Mouse (Mus musculus): ENCODE data around the gene Ino80e. TPM values are rescaled to one million over a fixed set of nuclear protein-coding genes. Genes with fewer than 3 reads are reported as not detected.

The Ino80e gene
- total RNA-seq, 4 experiments from 2014 or later, result 10.0 to 11.1 (median 10.5) TPM

- DNase-seq (ENCODE audit: low spot score in 2 of 2), result no peak
Observed at GRCm38 (mm10) chr7:126856741-126857420, 5.3 kb downstream of the Ino80e start.

- no peak for DNase-seq (ENCODE audit: low spot score in 2 of 2)
Observed at GRCm38 (mm10) chr7:126855641-126856040, 6.5 kb downstream of the Ino80e start.

- DNase-seq (ENCODE audit: low spot score in 2 of 2), result no peak
Observed at GRCm38 (mm10) chr7:126853454-126853853, 8.7 kb downstream of the Ino80e start.

- DNase-seq (ENCODE audit: low spot score in 2 of 2), result no peak
Observed at GRCm38 (mm10) chr7:126851192-126851591, 11.0 kb downstream of the Ino80e start.

GRCm38 (mm10) chr7:126850161-126850560 lies 12.0 kb downstream of the Ino80e start:
- no peak for DNase-seq (ENCODE audit: low spot score in 2 of 2)

GRCm38 (mm10) chr7:126848794-126849193 lies 13.4 kb downstream of the Ino80e start:
- no peak for DNase-seq (ENCODE audit: low spot score in 2 of 2)

- no peak for DNase-seq (ENCODE audit: low spot score in 2 of 2)
Observed at GRCm38 (mm10) chr7:126847421-126848398, 14.5 kb downstream of the Ino80e start.

GRCm38 (mm10) chr7:126847116-126847420 lies 15.1 kb downstream of the Ino80e start, which contains the start of gene Doc2a:
TSS of gene Doc2a (plus strand) at chr7:126847416.
- no peak for DNase-seq (ENCODE audit: low spot score in 2 of 2)

- DNase-seq (ENCODE audit: low spot score in 2 of 2), result no peak
Observed at GRCm38 (mm10) chr7:126845516-126845915, 16.7 kb downstream of the Ino80e start.

- DNase-seq (ENCODE audit: low spot score in 2 of 2), result no peak
Observed at GRCm38 (mm10) chr7:126843276-126843675, 18.9 kb downstream of the Ino80e start.

- no peak for DNase-seq (ENCODE audit: low spot score in 2 of 2)
Observed at GRCm38 (mm10) chr7:126833294-126833693, 28.9 kb downstream of the Ino80e start.

- peak; percentile 50 to 58 for DNase-seq (ENCODE audit: low spot score in 2 of 2)
Observed at GRCm38 (mm10) chr7:126832036-126832598, 30.1 kb downstream of the Ino80e start.

GRCm38 (mm10) chr7:126831539-126831938 lies 30.6 kb downstream of the Ino80e start, which contains the start of gene 4930451I11Rik:
TSS of gene 4930451I11Rik (minus strand) at chr7:126831639.
- DNase-seq (ENCODE audit: low spot score in 2 of 2), result no peak

- DNase-seq (ENCODE audit: low spot score in 2 of 2), result no peak
Observed at GRCm38 (mm10) chr7:126825952-126826351, 36.2 kb downstream of the Ino80e start.

GRCm38 (mm10) chr7:126825403-126825802 lies 36.8 kb downstream of the Ino80e start:
- DNase-seq (ENCODE audit: low spot score in 2 of 2), result no peak

GRCm38 (mm10) chr7:126823940-126824339 lies 38.2 kb downstream of the Ino80e start:
- DNase-seq (ENCODE audit: low spot score in 2 of 2), result no peak

GRCm38 (mm10) chr7:126823202-126823711 lies 38.9 kb downstream of the Ino80e start:
- DNase-seq (ENCODE audit: low spot score in 2 of 2), result no peak

- no peak for DNase-seq (ENCODE audit: low spot score in 2 of 2)
Observed at GRCm38 (mm10) chr7:126822741-126823140, 39.4 kb downstream of the Ino80e start.

- peak; percentile 70 to 73 for DNase-seq (ENCODE audit: low spot score in 2 of 2)
Observed at GRCm38 (mm10) chr7:126821835-126822511, 40.2 kb downstream of the Ino80e start.

GRCm38 (mm10) chr7:126818818-126819217 lies 43.4 kb downstream of the Ino80e start:
- no peak for DNase-seq (ENCODE audit: low spot score in 2 of 2)

GRCm38 (mm10) chr7:126817595-126817994 lies 44.6 kb downstream of the Ino80e start:
- no peak for DNase-seq (ENCODE audit: low spot score in 2 of 2)
